Mouse (Mus musculus) midbrain, embryonic 16.5 days (tissue): ENCODE measurements at regions not wholly inside any gene's neighbourhood (a gene's known extent, or its start where the extent isn't known, plus 50 kb on each side); places are given as distances from the start of the nearest gene placed in this dataset.

Experiments
- ATAC-seq: fragments of 200-750 bp; cut with Nextera tagmentation; 2 replicates; pipeline ENCODE4 v1.8.0; 2017; ENCODE audit warnings: moderate TSS enrichment
- H3K27ac ChIP-seq: fragments of 300-500 bp; sonication (generic); 2 replicates; pipeline ENCODE4 v1.5.1; 2014; ENCODE audit warnings: mild to moderate bottlenecking, low read length, mixed read lengths
- H3K27me3 ChIP-seq: fragments of 300-500 bp; sonication (generic); 2 replicates; pipeline ENCODE4 v1.6.1; 2014; ENCODE audit warnings: low read depth, low read length, mixed read lengths; ENCODE audit not compliant: control insufficient read depth, insufficient read depth
- H3K36me3 ChIP-seq: fragments of 300-500 bp; sonication (generic); 2 replicates; pipeline ENCODE4 v1.6.1; 2014; ENCODE audit warnings: mild to moderate bottlenecking, low read length, moderate library complexity, mixed read lengths; ENCODE audit not compliant: control insufficient read depth, insufficient read depth
- H3K4me1 ChIP-seq: fragments of 300-500 bp; sonication (generic); 2 replicates; pipeline ENCODE4 v1.6.1; 2014; ENCODE audit warnings: mild to moderate bottlenecking, low read length, mixed read lengths; ENCODE audit not compliant: control insufficient read depth, insufficient read depth
- H3K4me2 ChIP-seq: fragments of 300-500 bp; sonication (generic); 2 replicates; pipeline ENCODE4 v1.6.1; 2014; ENCODE audit warnings: mild to moderate bottlenecking, low read length, mixed read lengths
- H3K4me3 ChIP-seq: fragments of 300-500 bp; sonication (generic); 2 replicates; pipeline ENCODE4 v1.5.1; 2014; ENCODE audit warnings: low read depth, mild to moderate bottlenecking, low read length, moderate library complexity, mixed read lengths
- H3K9ac ChIP-seq: fragments of 300-500 bp; sonication (generic); 2 replicates; pipeline ENCODE4 v1.6.1; 2014; ENCODE audit warnings: low read depth, low read length, mixed read lengths
- H3K9me3 ChIP-seq: fragments of 300-500 bp; sonication (generic); replicated peaks from 2 replicates; pipeline ENCODE4 v1.6.1; 2014; ENCODE audit warnings: mild to moderate bottlenecking, low read length, mixed read lengths; ENCODE audit not compliant: control insufficient read depth, poor library complexity, severe bottlenecking
- WGBS: fragments of 180-500 bp; shearing (Covaris S2); extraction: QIAGEN DNeasy Blood & Tissue Kit; methylation state at CpG from one replicate; pipeline ENCODE4 v1.1.7; 2014; 5-methylcytosine and 5-hydroxymethylcytosine counted together

GRCm38 (mm10) chr7:125338177-125338751 lies 106.2 kb upstream of the Kdm8 start:
- Histone ChIP-seq H3K9me3 (no peaks in the 10 kb centered on the region), H3K4me1 (peaks cover 10% of the 10 kb centered on the region; the same call in 1 of the 2 replicates), H3K27ac (no peak overlapping the region), H3K4me3 (no peak overlapping the region), H3K27me3 (no peaks in the 10 kb centered on the region), H3K36me3 (no peaks in the 10 kb centered on the region), H3K4me2 (no peak overlapping the region), H3K9ac (no peak overlapping the region)
- ATAC-seq, result no peak
- 82% methylated on average over 6 of the region's 6 CpGs for WGBS

GRCm38 (mm10) chr7:125340326-125340905 lies 104.1 kb upstream of the Kdm8 start:
- Histone ChIP-seq H3K27ac (peak overlapping the region; percentile 31), H3K4me2 (peak overlapping the region; percentile 26; the same call in 1 of the 2 replicates), H3K4me3 (no peak overlapping the region), H3K36me3 (no peaks in the 10 kb centered on the region), H3K4me1 (peaks cover 10% of the 10 kb centered on the region; the same call in 1 of the 2 replicates), H3K9me3 (no peaks in the 10 kb centered on the region), H3K9ac (peak overlapping the region; percentile 14; the same call in 1 of the 2 replicates), H3K27me3 (no peaks in the 10 kb centered on the region)
- WGBS, result 52% methylated on average over 14 of the region's 14 CpGs
- ATAC-seq, result peak; percentile 56; the same call in 1 of the 2 replicates

- no peak overlapping the region for H3K9ac ChIP-seq
- no peaks in the 10 kb centered on the region for H3K9me3 ChIP-seq
- H3K4me1 ChIP-seq, result peaks cover under 1% of the 10 kb centered on the region; the same call in 1 of the 2 replicates
- no peak overlapping the region for H3K4me3 ChIP-seq
- no peak for ATAC-seq
- H3K27ac ChIP-seq, result no peak overlapping the region
- no peaks in the 10 kb centered on the region for H3K27me3 ChIP-seq
- no peak overlapping the region for H3K4me2 ChIP-seq
- no peaks in the 10 kb centered on the region for H3K36me3 ChIP-seq
- WGBS, result 83% methylated on average over 3 of the region's 3 CpGs
Observed at GRCm38 (mm10) chr7:125349606-125350005, 94.9 kb upstream of the Kdm8 start.

GRCm38 (mm10) chr7:125354211-125354610 lies 90.3 kb upstream of the Kdm8 start:
- no peak overlapping the region for H3K4me2 ChIP-seq
- H3K4me1 ChIP-seq, result peaks cover 2% of the 10 kb centered on the region; the same call in 1 of the 2 replicates
- ATAC-seq, result no peak
- WGBS, result 86% methylated on average over 1 of the region's 1 CpGs
- H3K4me3 ChIP-seq, result no peak overlapping the region
- no peaks in the 10 kb centered on the region for H3K9me3 ChIP-seq
- no peaks in the 10 kb centered on the region for H3K27me3 ChIP-seq
- no peak overlapping the region for H3K9ac ChIP-seq
- no peak overlapping the region for H3K27ac ChIP-seq
- H3K36me3 ChIP-seq, result no peaks in the 10 kb centered on the region

GRCm38 (mm10) chr7:125354956-125355355 lies 89.5 kb upstream of the Kdm8 start:
- H3K4me2 ChIP-seq, result no peak overlapping the region
- WGBS, result 65% methylated on average over 10 of the region's 10 CpGs
- no peak overlapping the region for H3K27ac ChIP-seq
- ATAC-seq, result no peak
- no peaks in the 10 kb centered on the region for H3K9me3 ChIP-seq
- no peak overlapping the region for H3K4me3 ChIP-seq
- H3K4me1 ChIP-seq, result peaks cover 2% of the 10 kb centered on the region; the same call in 1 of the 2 replicates
- H3K36me3 ChIP-seq, result no peaks in the 10 kb centered on the region
- H3K27me3 ChIP-seq, result no peaks in the 10 kb centered on the region
- H3K9ac ChIP-seq, result no peak overlapping the region

- H3K4me1 ChIP-seq, result peaks cover 2% of the 10 kb centered on the region; the same call in 1 of the 2 replicates
- H3K27me3 ChIP-seq, result no peaks in the 10 kb centered on the region
- ATAC-seq, result no peak
- H3K4me2 ChIP-seq, result no peak overlapping the region
- H3K9me3 ChIP-seq, result no peaks in the 10 kb centered on the region
- H3K4me3 ChIP-seq, result no peak overlapping the region
- WGBS, result 53% methylated on average over 4 of the region's 4 CpGs
- H3K9ac ChIP-seq, result no peak overlapping the region
- H3K27ac ChIP-seq, result no peak overlapping the region
- H3K36me3 ChIP-seq, result no peaks in the 10 kb centered on the region
Observed at GRCm38 (mm10) chr7:125358016-125358415, 86.5 kb upstream of the Kdm8 start.

GRCm38 (mm10) chr7:125383021-125383420 lies 61.5 kb upstream of the Kdm8 start:
- no peak for ATAC-seq
- Histone ChIP-seq H3K4me1 (no peaks in the 10 kb centered on the region), H3K9ac (no peak overlapping the region), H3K27ac (no peak overlapping the region), H3K9me3 (no peaks in the 10 kb centered on the region), H3K4me2 (no peak overlapping the region), H3K27me3 (no peaks in the 10 kb centered on the region), H3K36me3 (no peaks in the 10 kb centered on the region), H3K4me3 (no peak overlapping the region)
- 65% methylated on average over 2 of the region's 2 CpGs for WGBS

GRCm38 (mm10) chr7:125384171-125384570 lies 60.3 kb upstream of the Kdm8 start:
- WGBS, result 67% methylated on average over 4 of the region's 4 CpGs
- H3K36me3 ChIP-seq, result no peaks in the 10 kb centered on the region
- H3K4me2 ChIP-seq, result no peak overlapping the region
- no peaks in the 10 kb centered on the region for H3K9me3 ChIP-seq
- no peaks in the 10 kb centered on the region for H3K27me3 ChIP-seq
- H3K4me3 ChIP-seq, result no peak overlapping the region
- H3K4me1 ChIP-seq, result no peaks in the 10 kb centered on the region
- no peak overlapping the region for H3K27ac ChIP-seq
- no peak overlapping the region for H3K9ac ChIP-seq
- ATAC-seq, result no peak

GRCm38 (mm10) chr7:125392536-125392935 lies 51.9 kb upstream of the Kdm8 start:
- H3K9ac ChIP-seq, result no peak overlapping the region
- no peak overlapping the region for H3K27ac ChIP-seq
- H3K4me2 ChIP-seq, result peak overlapping the region; percentile 70; the same call in 1 of the 2 replicates
- no peak overlapping the region for H3K4me3 ChIP-seq
- H3K27me3 ChIP-seq, result 0 out of 2 replicates have a peak, but pooled peaks cover 3% of the 10 kb centered on the region
- 52% methylated on average over 3 of the region's 3 CpGs for WGBS
- H3K9me3 ChIP-seq, result no peaks in the 10 kb centered on the region
- H3K36me3 ChIP-seq, result no peaks in the 10 kb centered on the region
- H3K4me1 ChIP-seq, result peaks cover 6% of the 10 kb centered on the region; the same call in 1 of the 2 replicates
- no peak for ATAC-seq
